Mouse (Mus musculus): ENCODE measurements around the gene Myh7. TPM values are rescaled to one million over a fixed set of nuclear protein-coding genes. Genes with fewer than 3 reads are reported as not detected.
A peak's percentile ranks its signal among the peaks of the same experiment; 100 is the strongest.

The Myh7 gene
- polyA plus RNA-seq, 1 experiment from 2014 or later, result 0.16 TPM

- H3K9me3 ChIP-seq (replicated peaks; ENCODE audit: low read length), result no peaks in the 10 kb centered on the region
- no peak for DNase-seq (ENCODE audit: low spot score)
- H3K27ac ChIP-seq, result no peak overlapping the region
- H3K27me3 ChIP-seq (ENCODE audit: insufficient read depth, low read length), result no peaks in the 10 kb centered on the region
- WGBS, result 66% methylated on average over 13 of the region's 13 CpGs
- TF ChIP-seq CTCF (IDR thresholded peaks at IDR 0.05; ENCODE audit: low read depth), result no peak
- no peak overlapping the region for H3K4me2 ChIP-seq (ENCODE audit: low read length)
- H3K9ac ChIP-seq (ENCODE audit: low read depth, low read length), result no peak overlapping the region
- H3K36me3 ChIP-seq (ENCODE audit: insufficient read depth, low read length), result no peaks in the 10 kb centered on the region
- no peak overlapping the region for H3K4me3 ChIP-seq (replicated peaks; ENCODE audit: low read depth, low read length)
- peaks cover 8% of the 10 kb centered on the region for H3K4me1 ChIP-seq (replicated peaks; ENCODE audit: insufficient read depth, low read length)
- ATAC-seq (replicated peaks; ENCODE audit: low FRiP score, low read depth), result no peak
Observed at GRCm38 (mm10) chr14:54941024-54941978, 53.1 kb downstream of the Myh7 start.

- no peak for DNase-seq (ENCODE audit: low spot score)
- Histone ChIP-seq H3K4me2 (ENCODE audit: low read length) (no peak overlapping the region), H3K27me3 (ENCODE audit: insufficient read depth, low read length) (no peaks in the 10 kb centered on the region), H3K27ac (peak overlapping the region; percentile 52; the same call in 1 of the 2 replicates), H3K36me3 (ENCODE audit: insufficient read depth, low read length) (no peaks in the 10 kb centered on the region), H3K4me1 (replicated peaks; ENCODE audit: insufficient read depth, low read length) (peaks cover 13% of the 10 kb centered on the region), H3K4me3 (replicated peaks; ENCODE audit: low read depth, low read length) (no peak overlapping the region), H3K9me3 (replicated peaks; ENCODE audit: low read length) (no peaks in the 10 kb centered on the region), H3K9ac (ENCODE audit: low read depth, low read length) (no peak overlapping the region)
- no peak for TF ChIP-seq CTCF (IDR thresholded peaks at IDR 0.05; ENCODE audit: low read depth)
- 59% methylated on average over 3 of the region's 3 CpGs for WGBS
- ATAC-seq (replicated peaks; ENCODE audit: low FRiP score, low read depth), result no peak
Observed at GRCm38 (mm10) chr14:54940176-54940530, 54.3 kb downstream of the Myh7 start.

DNA sequence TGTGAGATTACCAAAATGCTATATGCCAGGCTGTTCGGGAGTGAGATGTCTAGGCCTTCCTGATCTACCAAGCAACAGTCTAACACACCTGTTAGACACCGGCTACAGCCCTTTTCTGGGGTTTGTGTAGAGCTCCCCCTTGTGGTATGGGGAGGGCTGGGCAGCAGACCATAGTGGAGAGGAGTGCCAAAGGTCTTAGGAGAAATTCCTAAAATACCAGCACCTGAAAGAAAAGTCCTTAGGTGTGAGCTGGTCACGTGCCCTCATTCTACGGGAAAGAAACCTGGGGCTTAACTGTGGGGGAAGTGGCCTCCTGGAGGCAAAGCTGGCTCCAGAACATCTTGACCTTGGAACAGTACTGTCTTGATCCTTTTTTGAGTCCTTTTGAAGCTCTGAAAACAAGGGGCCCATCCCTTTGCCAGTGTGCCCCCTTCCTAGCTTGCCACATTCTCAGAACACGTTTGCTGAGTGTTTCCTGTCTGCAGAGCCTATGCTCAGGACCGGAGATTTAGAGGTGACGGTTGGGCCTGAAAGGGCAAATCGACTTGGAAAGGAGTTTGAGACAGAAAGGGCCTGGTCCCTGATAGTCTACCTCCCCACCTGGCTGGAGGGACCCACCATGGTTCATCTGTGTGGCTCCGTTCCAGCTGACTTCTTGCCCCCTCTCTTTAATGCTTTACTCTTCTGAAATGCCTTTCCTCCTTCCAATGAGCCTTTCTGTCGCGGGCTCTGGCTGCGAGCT lies 54.8 kb downstream of the Myh7 start:
- H3K27me3 ChIP-seq (ENCODE audit: insufficient read depth, low read length), result no peaks in the 10 kb centered on the region
- no peak overlapping the region for H3K4me3 ChIP-seq (replicated peaks; ENCODE audit: low read depth, low read length)
- peaks cover 13% of the 10 kb centered on the region for H3K4me1 ChIP-seq (replicated peaks; ENCODE audit: insufficient read depth, low read length)
- DNase-seq (ENCODE audit: low spot score) (peak; percentile 81), ATAC-seq (replicated peaks; ENCODE audit: low FRiP score, low read depth) (peak; percentile 70; the same call in 1 of the 2 replicates)
- H3K27ac ChIP-seq, result peak overlapping the region; percentile 52; the same call in 1 of the 2 replicates
- no peaks in the 10 kb centered on the region for H3K36me3 ChIP-seq (ENCODE audit: insufficient read depth, low read length)
- H3K9me3 ChIP-seq (replicated peaks; ENCODE audit: low read length), result no peaks in the 10 kb centered on the region
- no peak overlapping the region for H3K4me2 ChIP-seq (ENCODE audit: low read length)
- WGBS, result 46% methylated on average over 12 of the region's 12 CpGs
- TF ChIP-seq CTCF (IDR thresholded peaks at IDR 0.05; ENCODE audit: low read depth), result peak; percentile 92
- no peak overlapping the region for H3K9ac ChIP-seq (ENCODE audit: low read depth, low read length)

DNA sequence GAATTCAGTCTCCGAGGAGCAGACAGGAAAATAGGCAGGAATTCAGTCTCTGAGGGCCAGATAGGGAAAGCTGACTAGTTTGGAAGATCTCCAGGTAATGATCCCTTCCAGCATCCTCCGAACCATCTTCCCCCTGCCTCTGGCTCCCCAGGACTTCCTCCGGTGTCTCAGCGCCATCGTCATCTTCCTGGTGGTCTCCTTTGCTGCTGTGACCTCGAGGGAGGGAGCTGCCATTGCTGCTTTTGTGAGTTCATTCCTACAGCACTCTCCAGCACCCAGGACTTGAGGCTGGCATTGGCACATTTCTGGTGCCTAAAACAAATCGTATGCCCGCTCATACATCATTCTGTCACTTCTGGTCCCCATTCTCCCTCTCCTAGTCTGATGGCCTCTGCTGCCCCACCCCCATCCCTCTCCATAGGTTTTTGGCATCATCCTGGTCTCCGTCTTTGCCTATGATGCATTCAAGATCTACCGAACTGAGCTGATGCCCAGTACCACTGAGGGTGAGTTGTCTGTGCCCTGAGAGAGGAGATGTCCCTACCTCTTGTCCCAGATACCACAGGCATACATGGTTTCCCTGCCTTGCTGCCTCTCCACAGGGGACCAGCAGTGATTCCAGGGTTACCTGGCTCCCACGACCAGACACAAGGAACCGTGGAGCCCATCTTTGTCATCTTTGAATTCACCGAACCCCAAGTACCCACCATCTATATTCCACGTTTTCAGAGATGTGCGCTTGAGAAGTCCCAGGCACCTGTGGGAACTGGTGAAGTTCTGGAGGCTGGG lies 55.8 kb downstream of the Myh7 start:
- Histone ChIP-seq H3K4me2 (ENCODE audit: low read length) (no peak overlapping the region), H3K27me3 (ENCODE audit: insufficient read depth, low read length) (no peaks in the 10 kb centered on the region), H3K9ac (ENCODE audit: low read depth, low read length) (no peak overlapping the region), H3K36me3 (ENCODE audit: insufficient read depth, low read length) (no peaks in the 10 kb centered on the region), H3K4me3 (replicated peaks; ENCODE audit: low read depth, low read length) (no peak overlapping the region), H3K4me1 (replicated peaks; ENCODE audit: insufficient read depth, low read length) (peaks cover 13% of the 10 kb centered on the region), H3K9me3 (replicated peaks; ENCODE audit: low read length) (no peaks in the 10 kb centered on the region), H3K27ac (no peak overlapping the region)
- 72% methylated on average over 15 of the region's 15 CpGs for WGBS
- ATAC-seq (replicated peaks; ENCODE audit: low FRiP score, low read depth) (no peak), DNase-seq (ENCODE audit: low spot score) (no peak)
- no peak for TF ChIP-seq CTCF (IDR thresholded peaks at IDR 0.05; ENCODE audit: low read depth)

- no peak for TF ChIP-seq CTCF (IDR thresholded peaks at IDR 0.05; ENCODE audit: low read depth)
- DNase-seq (ENCODE audit: low spot score) (no peak), ATAC-seq (replicated peaks; ENCODE audit: low FRiP score, low read depth) (no peak)
- Histone ChIP-seq H3K4me1 (replicated peaks; ENCODE audit: insufficient read depth, low read length) (peaks cover 13% of the 10 kb centered on the region), H3K9me3 (replicated peaks; ENCODE audit: low read length) (no peaks in the 10 kb centered on the region), H3K4me3 (replicated peaks; ENCODE audit: low read depth, low read length) (no peak overlapping the region), H3K4me2 (ENCODE audit: low read length) (no peak overlapping the region), H3K27ac (no peak overlapping the region), H3K36me3 (ENCODE audit: insufficient read depth, low read length) (no peaks in the 10 kb centered on the region), H3K9ac (ENCODE audit: low read depth, low read length) (no peak overlapping the region), H3K27me3 (ENCODE audit: insufficient read depth, low read length) (no peaks in the 10 kb centered on the region)
- 77% methylated on average over 16 of the region's 16 CpGs for WGBS
Observed at GRCm38 (mm10) chr14:54937361-54938182, 56.9 kb downstream of the Myh7 start.
